Mouse (Mus musculus): ENCODE measurements around the gene Zfp672.
A peak's percentile ranks its signal among the peaks of the same experiment; 100 is the strongest.
"Not testable (repeated sequence)": the region's sequence is repeated elsewhere in the genome, so short reads cannot be mapped to it uniquely, and the experiment has no call there.

The Zfp672 gene

GRCm38 (mm10) chr11:58324614-58325229, 5.4 kb downstream of the Zfp672 start:
- DNase-seq (ENCODE audit: low read depth, low spot score), result no peak

DNA sequence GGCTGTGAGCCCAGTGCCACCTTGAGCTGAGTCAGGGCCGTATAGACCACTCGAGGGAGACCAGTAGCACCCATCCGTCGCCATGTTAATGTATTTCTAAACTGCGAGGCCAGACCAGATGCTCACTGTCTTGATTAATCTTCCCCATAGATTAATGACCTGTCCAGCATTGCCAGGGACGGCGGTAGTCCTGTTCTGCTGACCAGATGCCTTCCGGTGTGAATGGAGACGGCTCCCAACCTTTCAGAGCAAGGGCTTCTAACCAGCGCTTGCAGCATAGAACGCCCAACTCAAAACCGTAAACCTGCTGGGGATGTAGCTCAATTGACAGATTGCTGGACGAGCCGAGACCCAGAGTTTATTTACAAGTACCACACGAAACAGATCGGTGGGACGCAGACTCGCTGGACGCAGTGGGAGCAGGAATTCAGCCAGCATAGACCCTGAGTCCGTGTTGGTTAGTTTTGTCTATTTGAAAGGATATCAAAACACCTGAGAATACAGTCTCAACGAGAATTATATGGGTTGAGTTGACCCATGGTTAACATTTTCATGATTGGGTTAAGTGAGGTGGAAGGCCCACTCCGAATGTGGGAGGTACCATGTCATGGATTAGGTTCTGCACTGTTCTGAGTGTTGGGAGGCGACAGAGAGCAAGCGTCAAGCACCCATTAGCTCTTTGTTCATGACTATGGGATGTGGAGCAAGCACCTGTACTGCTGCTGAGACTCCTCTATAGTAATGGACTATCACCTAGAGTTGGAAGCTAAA, 6.4 kb downstream of the Zfp672 start:
- peak; percentile 14 for DNase-seq (ENCODE audit: low read depth, low spot score)

DNA sequence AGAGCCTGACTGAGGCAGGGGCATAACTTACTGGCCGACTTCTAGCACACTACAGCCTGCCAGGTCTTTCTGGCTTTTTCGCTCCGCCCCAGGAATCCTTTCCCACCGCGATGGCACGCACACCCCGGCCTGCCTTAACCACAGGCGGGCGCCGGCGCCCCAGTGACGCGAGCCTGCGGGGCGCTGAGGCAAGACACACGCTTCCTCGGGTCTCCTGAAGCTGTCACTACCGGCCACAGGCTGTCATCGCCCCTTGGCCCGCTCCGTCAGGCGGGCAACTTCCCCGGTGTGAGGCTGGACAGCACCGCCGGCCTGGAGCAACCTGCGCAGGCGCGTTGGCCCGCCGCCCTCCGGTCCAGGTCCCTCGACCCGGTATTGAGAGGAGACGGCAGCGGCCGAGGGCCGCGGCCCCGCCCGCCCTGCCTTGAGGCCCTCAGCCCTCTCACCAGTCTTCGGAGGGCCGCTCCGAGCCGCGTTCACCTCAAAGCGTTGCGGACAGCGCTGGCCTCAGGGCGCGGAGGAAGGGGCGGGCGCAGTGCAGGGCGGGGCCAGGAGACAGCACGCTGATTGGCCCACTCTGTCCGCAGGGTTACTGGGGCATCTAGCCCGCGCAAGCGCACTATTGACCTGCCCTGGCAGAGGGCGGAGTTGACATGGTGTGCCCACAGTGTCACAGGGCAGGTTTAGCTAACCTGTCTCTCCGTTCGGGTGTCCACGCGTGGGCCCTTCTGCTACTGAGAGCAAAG, 7.1 kb downstream of the Zfp672 start:
- DNase-seq (ENCODE audit: low read depth, low spot score), result peak; percentile 96

- no peak for DNase-seq (ENCODE audit: low read depth, low spot score)
Measured at GRCm38 (mm10) chr11:58316768-58317390, 13.3 kb downstream of the Zfp672 start.

DNA sequence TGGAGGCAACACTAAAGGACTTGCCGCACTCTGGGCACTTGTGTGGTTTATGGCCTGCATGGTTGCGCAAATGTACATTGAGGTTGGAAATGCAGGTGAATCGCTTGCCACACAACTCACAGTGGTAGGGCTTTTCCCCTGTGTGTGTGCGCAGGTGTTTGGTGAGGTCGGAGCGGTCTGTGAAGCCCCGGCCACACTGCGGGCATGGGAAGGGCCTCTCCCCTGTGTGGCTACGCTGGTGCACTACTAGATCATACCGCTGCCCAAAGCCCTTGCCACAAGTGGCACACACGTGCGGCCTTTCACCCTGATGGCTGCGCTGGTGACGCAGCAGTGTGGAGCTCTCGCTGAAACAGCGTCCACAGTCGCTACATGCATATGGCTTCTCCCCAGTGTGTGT, 13.8 kb downstream of the Zfp672 start:
- no peak for DNase-seq (ENCODE audit: low read depth, low spot score)

DNA sequence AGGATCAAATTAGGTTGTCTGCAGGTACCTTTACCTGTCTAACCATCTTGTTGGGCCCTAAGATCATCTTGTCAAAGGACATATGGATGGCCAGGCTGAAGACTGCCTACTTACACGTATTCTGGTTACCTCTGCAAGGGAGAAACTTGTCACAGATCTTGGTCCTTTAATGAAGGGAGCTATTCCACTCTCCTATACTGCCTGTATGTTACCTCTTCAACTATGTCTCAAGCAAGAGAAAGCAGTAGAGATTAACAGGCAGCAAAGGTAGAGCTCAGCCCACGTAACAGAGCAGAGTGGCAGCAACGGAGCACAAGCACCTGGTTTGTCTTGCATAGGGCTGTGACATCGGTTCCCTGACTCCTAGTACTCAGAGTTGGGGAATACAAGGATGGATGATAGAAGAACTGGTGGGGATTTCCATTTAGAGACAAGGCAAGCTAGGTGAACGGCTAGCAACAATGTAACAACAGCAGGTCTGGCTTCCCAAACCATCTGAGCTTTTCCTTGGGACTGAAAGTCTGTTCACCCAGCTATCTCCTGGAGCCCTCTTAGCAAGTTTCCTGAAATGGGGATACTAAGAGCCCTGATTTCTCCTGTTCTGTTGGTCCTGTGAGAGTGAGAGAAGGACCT, 14.5 kb downstream of the Zfp672 start:
- no peak for DNase-seq (ENCODE audit: low read depth, low spot score)

- no peak for DNase-seq (ENCODE audit: low read depth, low spot score)
Measured at GRCm38 (mm10) chr11:58314069-58314468, 16.1 kb downstream of the Zfp672 start.

- no peak for DNase-seq (ENCODE audit: low read depth, low spot score)
Measured at GRCm38 (mm10) chr11:58308661-58309060, 21.5 kb downstream of the Zfp672 start.

DNA sequence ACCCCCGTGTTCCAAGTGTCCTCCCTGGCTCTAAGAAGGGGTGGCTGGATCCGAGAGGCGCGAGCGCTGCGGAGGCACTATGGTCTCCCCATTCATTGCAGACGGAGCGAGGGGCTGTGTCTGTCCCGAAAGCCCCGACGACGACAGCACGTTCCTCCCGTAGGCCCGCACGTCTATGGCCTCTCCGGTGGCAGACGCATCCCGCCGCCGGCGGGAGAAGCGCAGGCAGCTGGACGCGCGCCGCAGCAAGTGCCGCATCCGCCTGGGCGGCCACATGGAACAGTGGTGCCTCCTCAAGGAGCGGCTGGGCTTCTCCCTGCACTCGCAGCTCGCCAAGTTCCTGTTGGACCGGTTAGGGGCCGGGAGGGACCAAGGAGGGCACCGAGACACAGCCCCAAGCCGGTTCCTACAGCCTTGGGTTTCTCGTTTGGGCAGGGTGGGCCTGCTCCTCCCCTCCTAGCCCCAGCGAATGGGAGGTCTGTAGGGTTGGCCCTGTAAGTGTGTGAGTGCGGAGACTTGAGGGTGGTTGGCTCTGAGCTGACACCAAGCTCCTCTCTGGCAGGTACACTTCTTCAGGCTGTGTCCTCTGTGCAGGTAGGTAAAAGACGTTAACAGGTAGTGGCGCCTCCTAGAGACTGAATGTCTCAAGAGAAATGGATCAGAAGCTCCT, 22.6 kb downstream of the Zfp672 start:
- peak; percentile 71 for DNase-seq (ENCODE audit: low read depth, low spot score)

DNA sequence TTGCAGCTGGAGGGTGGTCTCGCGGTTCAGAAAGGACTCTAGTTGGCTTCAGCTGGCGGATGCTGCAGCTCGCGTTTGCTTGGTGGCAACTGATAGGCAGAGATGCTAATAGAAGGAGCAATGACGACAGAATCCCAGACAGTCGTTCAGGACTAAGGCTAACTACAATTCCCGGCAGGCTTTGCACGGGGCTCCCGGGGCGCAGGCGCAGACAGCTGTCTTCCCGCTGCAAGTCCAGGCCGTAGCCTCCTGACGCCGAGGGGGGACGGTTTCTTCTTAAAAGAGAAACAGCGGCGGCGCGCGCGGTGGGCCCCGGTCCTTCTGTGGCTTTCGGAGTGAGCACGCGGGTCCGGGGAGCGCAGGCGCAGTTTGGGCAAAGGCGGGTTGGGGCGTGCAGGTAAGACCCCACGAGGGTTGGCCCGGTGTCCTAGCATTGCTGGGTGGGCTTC, 23.3 kb downstream of the Zfp672 start, which contains the start of gene Zfp692:
Gene Zfp692, plus strand, starts transcription at position 210 of the 449 bp plus-strand sequence.
- peak; percentile 92 for DNase-seq (ENCODE audit: low read depth, low spot score)

GRCm38 (mm10) chr11:58305299-58305698, 24.8 kb downstream of the Zfp672 start:
- not testable (repeated sequence) for DNase-seq (ENCODE audit: low read depth, low spot score)

- DNase-seq (ENCODE audit: low read depth, low spot score), result no peak
Measured at GRCm38 (mm10) chr11:58303594-58303993, 26.5 kb downstream of the Zfp672 start.

DNA sequence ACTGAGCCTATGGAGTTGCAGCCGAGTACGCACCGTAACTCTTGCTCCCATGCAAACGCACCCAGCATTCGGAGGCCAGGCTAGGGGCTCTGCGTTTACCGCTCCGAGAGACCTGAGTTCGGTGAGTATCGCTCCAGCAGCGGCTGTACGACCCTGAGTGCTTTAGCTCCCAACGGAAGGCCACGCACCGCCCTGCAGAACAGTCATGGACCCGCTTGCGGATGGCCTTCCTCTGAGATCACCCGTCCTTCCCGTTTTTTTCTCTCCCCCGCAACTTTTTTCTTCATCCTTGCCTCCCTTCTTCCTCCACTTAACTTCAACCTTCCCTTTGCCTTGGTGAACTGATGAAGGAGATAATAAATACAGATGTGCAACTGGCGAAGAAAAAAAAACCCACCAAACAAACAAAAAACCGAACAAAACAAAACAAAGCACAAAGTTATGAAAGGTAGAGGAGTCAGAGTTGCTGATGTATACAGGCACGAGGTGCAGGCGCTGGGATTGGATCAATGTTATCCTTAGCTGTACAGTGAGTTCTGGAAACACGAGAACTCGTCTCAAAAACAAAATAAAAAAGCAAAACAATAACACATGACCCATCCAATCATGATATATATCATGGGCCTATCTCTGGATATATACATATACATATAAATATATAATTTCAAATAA, 27.2 kb downstream of the Zfp672 start:
- DNase-seq (ENCODE audit: low read depth, low spot score), result no peak

- DNase-seq (ENCODE audit: low read depth, low spot score), result peak; percentile 95
Measured at GRCm38 (mm10) chr11:58301837-58302754, 28.0 kb downstream of the Zfp672 start.

- peak; percentile 83 for DNase-seq (ENCODE audit: low read depth, low spot score)
Measured at GRCm38 (mm10) chr11:58301057-58301456, 29.1 kb downstream of the Zfp672 start.

DNA sequence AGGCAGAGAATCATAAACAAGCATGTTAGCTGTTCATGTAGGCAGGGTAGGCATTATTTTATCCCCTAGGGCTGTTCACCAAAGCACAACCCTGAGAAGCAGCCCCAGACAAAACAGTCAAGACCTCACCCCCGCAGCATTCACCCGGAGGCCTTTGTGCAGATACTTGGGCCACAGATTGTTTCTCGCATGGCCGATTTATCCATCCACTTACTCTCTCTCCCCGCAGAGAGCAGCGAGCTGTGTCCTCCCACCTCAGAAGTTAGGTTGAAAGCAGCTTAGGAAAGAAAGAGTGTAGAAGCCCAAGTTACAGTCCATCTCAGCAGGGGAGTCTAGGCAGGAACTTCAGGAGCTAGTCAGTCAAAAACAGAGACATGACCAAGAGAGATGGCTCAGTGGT, 32.7 kb downstream of the Zfp672 start:
- DNase-seq (ENCODE audit: low read depth, low spot score), result no peak

- DNase-seq (ENCODE audit: low read depth, low spot score), result no peak
Measured at GRCm38 (mm10) chr11:58292791-58293190, 37.3 kb downstream of the Zfp672 start.

- DNase-seq (ENCODE audit: low read depth, low spot score), result no peak
Measured at GRCm38 (mm10) chr11:58290812-58291211, 39.3 kb downstream of the Zfp672 start.

GRCm38 (mm10) chr11:58289992-58290682, 40.0 kb downstream of the Zfp672 start:
- DNase-seq (ENCODE audit: low read depth, low spot score), result peak; percentile 62
